Mouse (Mus musculus): ENCODE results near the gene Casz1.

DNA sequence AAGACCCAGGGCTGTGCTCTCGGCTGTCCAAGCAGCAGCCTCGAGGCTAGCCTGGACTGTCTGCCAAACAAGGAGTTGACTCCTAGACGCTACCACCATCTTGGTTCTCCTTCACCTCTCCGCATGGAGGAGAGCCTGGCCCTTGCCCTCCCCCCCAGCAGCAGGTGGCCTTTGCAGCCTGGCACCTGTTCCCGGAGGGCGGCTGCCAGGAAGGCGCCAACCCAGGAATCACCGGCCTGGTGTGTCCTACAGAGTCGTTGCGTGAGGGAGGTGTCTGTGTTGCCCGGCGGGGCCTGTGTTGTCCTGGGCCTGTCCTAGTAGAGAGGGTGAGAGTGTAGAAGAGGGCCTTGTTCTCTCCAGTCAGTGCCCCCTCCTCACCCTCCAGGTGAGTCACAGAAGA, 13.9 kb downstream of the Casz1 start:
- TF ChIP-seq CTCF (IDR thresholded peaks at IDR 0.05; ENCODE audit: low read depth) (no peak), EP300 (IDR thresholded peaks at IDR 0.05; ENCODE audit: low read depth) (no peak)

Measured in liver, embryonic 14.5 days (tissue).